Mouse (Mus musculus): ENCODE data around the gene Dennd5a.
A peak's percentile ranks its signal among the peaks of the same experiment; 100 is the strongest.

Gene Dennd5a

GRCm38 (mm10) chr7:109962596-109962995 is 2.3 kb upstream of the Dennd5a start:
- DNase-seq, result no peak

- no peak for DNase-seq
Measured at GRCm38 (mm10) chr7:109961570-109961969, 1.3 kb upstream of the Dennd5a start.

- DNase-seq, result no peak
Measured at GRCm38 (mm10) chr7:109960613-109961154, 414 bp upstream of the Dennd5a start.

- DNase-seq, result no peak
Measured at GRCm38 (mm10) chr7:109958843-109959715, 1.2 kb downstream of the Dennd5a start.

DNA sequence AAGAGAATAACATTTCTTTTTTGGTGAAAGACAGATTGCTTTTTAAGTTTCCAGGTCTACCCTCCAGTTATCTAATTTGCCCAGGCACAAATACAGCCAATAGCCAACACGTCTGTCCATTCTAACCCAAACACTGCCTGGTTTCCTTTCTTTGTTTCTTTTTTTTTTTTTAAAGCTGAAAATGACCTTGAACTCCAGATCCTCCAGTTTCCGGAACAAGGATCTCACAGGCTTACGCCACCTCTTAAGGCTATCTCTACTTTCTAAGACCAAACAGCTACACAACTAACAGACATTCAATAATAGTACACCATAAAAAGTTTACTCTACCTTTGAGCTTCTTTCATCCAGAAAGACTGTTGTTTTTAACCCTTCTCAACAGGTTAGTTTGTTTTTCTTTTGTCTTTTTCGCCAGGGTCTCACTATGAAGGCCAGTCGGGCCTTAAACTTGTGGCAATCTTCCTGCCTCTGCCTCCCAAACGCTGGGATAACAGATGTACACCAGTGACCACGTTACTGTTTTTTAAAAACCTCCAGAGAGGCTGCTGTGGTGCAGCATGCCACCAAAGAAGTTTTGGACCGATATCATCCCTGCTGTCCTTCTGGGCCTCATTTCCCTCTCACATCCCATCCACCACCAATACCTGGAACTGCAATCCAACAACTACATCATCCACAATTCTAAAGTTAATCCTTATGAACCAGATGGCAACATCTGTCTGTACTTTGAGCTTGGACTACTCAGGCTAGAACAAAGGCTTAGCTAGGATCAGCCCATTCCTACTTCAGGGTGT is 2.1 kb downstream of the Dennd5a start:
- no peak for DNase-seq

- DNase-seq, result no peak
Measured at GRCm38 (mm10) chr7:109954622-109955401, 5.5 kb downstream of the Dennd5a start.

DNA sequence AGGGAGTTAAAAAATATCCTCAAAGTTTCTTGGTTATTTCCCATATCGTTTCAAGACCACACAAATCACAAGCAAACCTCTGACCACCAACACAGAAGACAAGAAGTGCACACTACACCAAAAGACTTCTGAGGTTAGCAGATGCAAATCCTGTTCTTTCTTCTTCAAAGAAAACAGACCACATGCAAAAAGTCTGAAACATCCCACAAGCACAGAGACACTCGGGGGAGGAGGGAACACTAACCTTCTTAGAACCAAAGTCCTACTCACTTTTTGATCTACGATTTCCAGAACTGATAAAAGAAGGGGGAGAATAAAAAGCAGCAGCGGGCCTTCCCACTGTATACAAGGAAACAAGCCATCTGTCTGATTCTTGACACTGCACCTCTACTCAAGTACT is 9.0 kb downstream of the Dennd5a start:
- DNase-seq, result no peak

GRCm38 (mm10) chr7:109944421-109945034 is 15.7 kb downstream of the Dennd5a start:
- no peak for DNase-seq

GRCm38 (mm10) chr7:109929628-109930027 is 30.6 kb downstream of the Dennd5a start:
- DNase-seq, result no peak

- DNase-seq, result no peak
Measured at GRCm38 (mm10) chr7:109928365-109928764, 31.9 kb downstream of the Dennd5a start.

DNA sequence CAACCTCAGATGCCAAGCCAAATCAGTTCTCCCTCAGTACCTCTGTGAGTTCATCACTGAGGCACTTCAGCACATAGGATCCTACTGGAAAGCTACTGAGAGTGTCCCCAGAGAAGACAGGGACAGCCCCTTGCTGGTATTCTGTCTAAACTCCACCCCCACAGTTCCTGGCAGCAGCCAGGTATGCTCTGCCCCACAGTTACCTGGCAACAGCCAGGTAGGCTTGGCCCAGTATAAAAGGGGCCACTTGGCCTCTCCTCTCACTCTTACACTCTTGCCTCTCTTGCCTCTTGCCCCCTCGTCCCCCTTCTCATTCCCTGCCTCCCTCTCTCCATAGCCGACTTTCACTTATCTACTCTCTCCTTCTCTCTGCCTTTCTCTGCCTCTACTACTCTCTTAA is 35.3 kb downstream of the Dennd5a start:
- DNase-seq, result no peak

DNA sequence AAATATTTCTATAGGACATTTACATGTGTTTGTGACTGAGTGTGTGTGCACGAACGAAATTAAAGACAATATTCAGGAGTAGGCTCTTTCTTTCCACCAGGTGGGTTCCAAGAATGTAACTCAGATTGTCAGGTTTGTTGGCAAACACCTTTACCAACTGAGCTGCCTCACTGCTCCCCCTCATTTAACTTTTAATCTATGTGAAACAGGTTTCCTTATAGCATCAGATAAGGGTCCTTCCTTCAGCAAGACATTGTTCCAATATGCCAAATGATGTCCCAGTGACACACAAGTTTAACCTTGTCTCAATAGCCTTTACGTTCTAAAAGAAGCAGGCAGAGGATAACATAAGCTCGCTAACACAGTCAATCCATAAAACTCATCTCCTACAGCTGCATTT is 37.4 kb downstream of the Dennd5a start:
- no peak for DNase-seq

GRCm38 (mm10) chr7:109906165-109906564 is 54.1 kb downstream of the Dennd5a start:
- DNase-seq, result no peak

DNA sequence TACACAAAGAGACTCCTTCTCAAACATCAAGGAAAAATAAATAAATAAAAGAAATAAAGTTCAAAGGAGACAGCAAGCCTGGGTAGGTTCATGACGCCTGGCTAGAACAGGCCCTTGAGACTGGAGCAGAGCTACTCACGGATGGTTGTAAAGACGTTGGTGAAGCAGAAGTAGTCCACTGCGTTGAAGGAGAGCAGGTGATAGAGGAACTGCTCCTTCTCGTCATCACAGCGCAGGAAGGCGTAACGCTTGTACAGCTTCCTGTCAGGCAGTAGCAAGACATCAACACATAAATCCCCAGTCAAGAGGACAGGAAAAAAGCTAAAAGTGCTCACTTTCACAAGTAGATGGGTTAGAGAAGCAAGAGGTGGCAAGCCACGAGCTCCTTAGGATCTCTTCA is 59.3 kb downstream of the Dennd5a start:
- no peak for DNase-seq

GRCm38 (mm10) chr7:109898911-109899310 is 61.4 kb downstream of the Dennd5a start:
- DNase-seq, result no peak

- peak; percentile 68 for DNase-seq
Measured at GRCm38 (mm10) chr7:109892530-109892929, 67.7 kb downstream of the Dennd5a start.

DNA sequence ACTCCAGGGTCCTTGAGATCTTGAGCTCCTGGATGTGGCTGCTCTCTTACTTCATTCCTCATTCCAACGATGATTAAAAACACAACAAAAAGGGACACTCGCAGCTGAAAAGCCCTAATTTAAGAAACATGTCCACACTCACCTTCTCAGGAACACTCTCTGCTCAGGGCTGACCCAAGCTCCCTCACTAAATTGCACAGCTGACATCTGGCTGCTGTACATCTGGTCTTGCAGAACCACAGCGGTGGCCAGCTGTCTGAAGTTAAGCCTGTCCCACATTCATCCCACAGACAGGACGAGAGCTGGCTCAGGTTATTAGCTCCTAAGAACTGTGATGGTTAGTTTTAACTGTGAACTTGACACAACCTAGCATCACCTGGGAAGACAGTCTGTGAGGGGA is 68.5 kb downstream of the Dennd5a start:
- no peak for DNase-seq

DNA sequence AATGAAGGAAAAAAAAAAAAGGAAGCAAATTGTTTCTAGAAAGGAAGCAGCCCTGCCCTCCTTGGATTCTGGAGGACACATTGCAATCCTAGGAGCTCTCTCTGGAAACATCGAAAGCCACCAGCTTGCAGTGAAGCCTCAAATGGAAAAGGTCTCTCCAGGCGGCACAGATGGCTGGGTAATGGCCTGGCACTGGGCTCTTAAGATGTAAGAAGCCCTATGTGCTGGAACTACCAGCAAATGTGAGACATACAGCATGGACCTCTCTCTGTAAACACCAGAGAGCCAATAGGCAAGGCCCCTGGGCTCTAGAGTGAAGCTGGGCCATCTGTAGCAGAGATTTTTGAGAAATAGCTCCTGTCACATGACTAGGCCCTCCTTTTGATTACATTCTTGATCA is 70.0 kb downstream of the Dennd5a start:
- no peak for DNase-seq

GRCm38 (mm10) chr7:109889300-109889699 is 71.0 kb downstream of the Dennd5a start:
- DNase-seq, result no peak

GRCm38 (mm10) chr7:109886249-109886648 is 74.0 kb downstream of the Dennd5a start:
- no peak for DNase-seq

- no peak for DNase-seq
Measured at GRCm38 (mm10) chr7:109882574-109882973, 77.7 kb downstream of the Dennd5a start.

DNA sequence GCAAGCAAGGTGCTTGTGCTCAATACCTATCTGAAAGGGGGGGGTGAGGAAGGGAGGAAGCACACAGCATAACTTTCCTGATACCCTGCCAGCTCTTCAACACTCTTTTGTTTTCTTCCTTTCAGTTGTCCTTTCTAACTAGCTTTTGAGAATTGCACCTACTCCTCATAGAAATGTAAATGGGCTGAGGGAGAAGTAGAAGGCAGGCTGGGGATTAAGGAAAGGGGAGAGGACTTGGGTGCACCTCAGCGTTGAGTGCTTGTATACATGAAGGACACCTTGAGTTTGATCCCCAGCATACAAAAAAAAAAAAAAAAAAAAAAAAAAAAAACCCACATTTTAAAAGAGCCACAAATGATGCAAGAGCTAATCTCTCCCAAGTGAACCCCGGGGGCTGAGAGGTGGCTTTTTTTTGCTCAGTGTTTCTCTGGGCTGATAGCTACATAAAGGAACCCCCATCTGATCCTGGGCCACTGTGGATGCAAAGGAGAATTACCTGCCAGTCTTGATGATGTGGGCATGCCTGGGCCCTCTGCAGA is 78.6 kb downstream of the Dennd5a start:
- DNase-seq, result no peak
